Mouse (Mus musculus): ENCODE measurements around the gene Fbxw11. TPM values are rescaled to one million over a fixed set of nuclear protein-coding genes. Genes with fewer than 3 reads are reported as not detected.

Fbxw11 gene
- polyA plus RNA-seq, 1 experiment from 2014 or later = 61.1 TPM

DNA sequence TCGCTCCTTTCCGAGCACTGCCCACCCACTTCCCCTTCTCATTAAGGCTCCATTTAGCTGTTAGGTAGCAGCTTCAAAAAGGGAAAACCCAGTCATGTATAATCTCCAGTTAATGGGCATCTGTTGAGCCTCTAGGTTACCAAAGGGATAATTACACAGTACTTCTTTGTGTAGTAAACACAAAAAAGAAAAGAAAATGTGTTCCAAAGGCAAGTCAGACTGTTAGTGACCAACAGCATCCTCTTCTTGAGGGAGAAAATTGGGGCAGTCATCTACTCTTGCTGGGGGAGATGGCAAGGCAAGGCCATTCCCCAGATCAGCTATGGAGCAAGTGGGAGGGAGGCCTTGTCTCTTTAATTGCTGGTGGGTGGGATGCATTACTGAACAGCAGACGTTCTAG lies 65.0 kb downstream of the Fbxw11 start:
- Histone ChIP-seq H3K27me3 (ENCODE audit: insufficient read depth, low read length) (no peaks in the 10 kb centered on the region), H3K36me3 (ENCODE audit: insufficient read depth, low read length) (peaks cover 7% of the 10 kb centered on the region; the same call in 1 of the 2 replicates), H3K9ac (ENCODE audit: low read depth, low read length) (no peak overlapping the region), H3K4me2 (ENCODE audit: low read length) (no peak overlapping the region), H3K27ac (no peak overlapping the region), H3K4me1 (replicated peaks; ENCODE audit: insufficient read depth, low read length) (0 out of 2 replicates have a peak, but pooled peaks cover 2% of the 10 kb centered on the region), H3K9me3 (replicated peaks; ENCODE audit: low read length) (no peaks in the 10 kb centered on the region), H3K4me3 (replicated peaks; ENCODE audit: low read depth, low read length) (no peak overlapping the region)
- ATAC-seq (replicated peaks; ENCODE audit: low FRiP score, low read depth) (no peak), DNase-seq (ENCODE audit: low spot score) (no peak)
- TF ChIP-seq CTCF (IDR thresholded peaks at IDR 0.05; ENCODE audit: low read depth) = no peak
- 42% methylated on average over 3 of the region's 3 CpGs for WGBS

DNA sequence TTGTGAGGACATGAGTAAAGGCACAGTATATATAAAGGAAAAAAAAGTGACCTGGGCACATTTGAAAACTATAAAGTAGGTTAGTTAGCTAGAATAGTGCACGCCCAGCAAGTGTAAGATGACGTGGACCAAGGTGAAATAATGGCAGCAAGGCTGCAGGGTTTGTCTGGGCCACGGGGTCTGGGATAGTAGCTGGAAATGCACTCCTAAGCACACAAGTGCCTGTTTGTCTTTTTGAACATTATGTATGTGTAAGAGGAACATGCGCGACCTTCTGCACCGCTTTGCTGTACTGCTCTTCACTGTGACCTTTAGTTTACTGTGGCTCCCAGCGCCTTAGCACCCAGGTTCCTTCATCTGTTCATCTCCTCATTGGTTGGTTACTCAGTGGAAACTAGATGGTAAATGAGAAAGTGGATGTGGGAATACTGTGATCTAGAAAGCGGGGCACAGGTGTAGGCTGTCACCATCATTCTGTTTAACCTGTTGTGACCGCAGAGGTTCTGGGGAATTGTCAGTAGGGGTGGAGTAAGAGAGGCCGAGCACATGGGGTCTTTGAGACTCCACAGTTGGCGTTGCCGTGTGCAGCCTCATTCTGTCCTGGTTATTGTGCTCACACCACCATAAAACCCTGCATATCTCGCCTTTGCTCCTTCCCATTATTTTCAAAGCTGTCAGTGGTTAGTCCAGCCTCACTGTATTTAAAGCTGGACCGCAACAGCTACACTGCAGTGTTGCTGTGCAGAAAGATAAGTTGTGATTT lies 66.4 kb downstream of the Fbxw11 start:
- no peak for DNase-seq (ENCODE audit: low spot score)
- ATAC-seq (replicated peaks; ENCODE audit: low FRiP score, low read depth) = no peak
- 75% methylated on average over 14 of the region's 14 CpGs for WGBS

DNA sequence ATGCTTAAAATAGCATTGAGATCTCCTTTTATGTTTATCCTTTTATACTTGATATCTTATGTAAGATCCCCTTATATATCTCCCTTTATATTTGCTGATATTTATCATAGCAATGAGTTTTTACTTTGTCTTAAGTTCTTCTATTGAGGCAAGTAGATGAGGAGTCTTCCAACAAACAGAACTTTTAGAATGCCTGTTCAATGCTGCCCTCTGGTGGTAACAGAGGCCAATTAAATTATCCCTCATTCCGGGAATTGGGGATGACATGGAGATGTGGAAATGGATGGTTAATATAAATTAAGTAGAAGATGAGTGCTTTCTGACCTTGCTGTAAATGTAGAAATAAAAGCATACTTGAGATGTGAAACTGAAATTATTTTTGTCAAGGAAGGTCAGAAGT lies 67.0 kb downstream of the Fbxw11 start:
- WGBS = 10% methylated on average over 1 of the region's 1 CpGs
- no peak for ATAC-seq (replicated peaks; ENCODE audit: low FRiP score, low read depth)
- TF ChIP-seq CTCF (IDR thresholded peaks at IDR 0.05; ENCODE audit: low read depth) = peak; percentile 92
- H3K4me1 ChIP-seq (replicated peaks; ENCODE audit: insufficient read depth, low read length) = 0 out of 2 replicates have a peak, but pooled peaks cover 2% of the 10 kb centered on the region
- H3K9me3 ChIP-seq (replicated peaks; ENCODE audit: low read length) = no peaks in the 10 kb centered on the region
- peak; percentile 83 for DNase-seq (ENCODE audit: low spot score)
- no peak overlapping the region for H3K4me2 ChIP-seq (ENCODE audit: low read length)
- H3K9ac ChIP-seq (ENCODE audit: low read depth, low read length) = no peak overlapping the region
- H3K27me3 ChIP-seq (ENCODE audit: insufficient read depth, low read length) = no peaks in the 10 kb centered on the region
- H3K4me3 ChIP-seq (replicated peaks; ENCODE audit: low read depth, low read length) = no peak overlapping the region
- no peak overlapping the region for H3K27ac ChIP-seq
- peaks cover 17% of the 10 kb centered on the region; the same call in 1 of the 2 replicates for H3K36me3 ChIP-seq (ENCODE audit: insufficient read depth, low read length)

More for the DNA sequence above, 66.4 kb downstream of the Fbxw11 start:
- H3K27ac ChIP-seq = no peak overlapping the region
- H3K4me3 ChIP-seq (replicated peaks; ENCODE audit: low read depth, low read length) = no peak overlapping the region
- no peaks in the 10 kb centered on the region for H3K27me3 ChIP-seq (ENCODE audit: insufficient read depth, low read length)
- no peak for TF ChIP-seq CTCF (IDR thresholded peaks at IDR 0.05; ENCODE audit: low read depth)
- H3K9me3 ChIP-seq (replicated peaks; ENCODE audit: low read length) = no peaks in the 10 kb centered on the region
- H3K9ac ChIP-seq (ENCODE audit: low read depth, low read length) = no peak overlapping the region
- H3K4me1 ChIP-seq (replicated peaks; ENCODE audit: insufficient read depth, low read length) = 0 out of 2 replicates have a peak, but pooled peaks cover 2% of the 10 kb centered on the region
- no peak overlapping the region for H3K4me2 ChIP-seq (ENCODE audit: low read length)
- H3K36me3 ChIP-seq (ENCODE audit: insufficient read depth, low read length) = peaks cover 15% of the 10 kb centered on the region; the same call in 1 of the 2 replicates

DNA sequence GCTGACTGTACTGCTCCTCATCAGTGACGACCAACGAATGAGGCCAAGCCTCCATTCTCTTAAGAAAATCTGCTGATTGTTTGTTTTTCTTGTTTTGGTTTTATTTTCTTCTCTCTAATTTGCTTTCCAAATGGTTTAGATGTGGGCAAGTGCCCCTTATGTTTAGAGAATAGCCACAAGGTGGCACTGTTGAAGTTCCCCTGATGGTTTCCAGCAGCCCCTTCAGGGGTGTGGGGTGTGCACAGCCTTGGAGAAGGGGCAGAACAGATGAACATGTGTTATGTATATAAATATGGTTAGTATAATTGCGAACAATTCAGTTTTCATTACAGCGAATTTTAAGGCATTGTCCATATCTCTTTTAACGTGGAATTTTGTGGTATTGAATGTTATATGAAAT lies 71.7 kb downstream of the Fbxw11 start:
- Histone ChIP-seq H3K9me3 (replicated peaks; ENCODE audit: low read length) (no peaks in the 10 kb centered on the region), H3K4me2 (ENCODE audit: low read length) (no peak overlapping the region), H3K4me3 (replicated peaks; ENCODE audit: low read depth, low read length) (no peak overlapping the region), H3K9ac (ENCODE audit: low read depth, low read length) (no peak overlapping the region), H3K36me3 (ENCODE audit: insufficient read depth, low read length) (peaks cover 17% of the 10 kb centered on the region; the same call in 1 of the 2 replicates), H3K4me1 (replicated peaks; ENCODE audit: insufficient read depth, low read length) (no peaks in the 10 kb centered on the region), H3K27me3 (ENCODE audit: insufficient read depth, low read length) (no peaks in the 10 kb centered on the region), H3K27ac (no peak overlapping the region)
- peak; percentile 78 for TF ChIP-seq CTCF (IDR thresholded peaks at IDR 0.05; ENCODE audit: low read depth)
- ATAC-seq (replicated peaks; ENCODE audit: low FRiP score, low read depth) (no peak), DNase-seq (ENCODE audit: low spot score) (peak; percentile 57)
- 70% methylated on average over 5 of the region's 5 CpGs for WGBS

DNA sequence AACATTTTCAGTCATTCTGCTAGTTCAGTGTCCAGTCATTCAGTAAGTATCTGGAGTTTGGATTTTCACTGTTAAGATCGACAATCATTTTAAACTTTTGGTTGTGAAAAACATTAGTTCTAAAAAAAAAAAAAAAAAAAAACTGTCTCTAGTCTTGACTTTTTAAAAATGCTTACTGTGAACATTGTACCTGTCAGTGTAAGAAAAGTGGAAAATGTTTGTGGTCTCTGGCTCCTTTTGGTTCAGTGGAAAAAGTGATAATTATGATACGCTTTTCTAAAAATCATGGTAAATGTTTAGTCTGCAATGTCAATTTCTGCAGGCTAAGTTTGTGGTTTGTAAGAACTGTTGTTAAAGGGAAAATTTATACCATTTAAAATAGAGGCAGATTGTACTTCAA lies 72.4 kb downstream of the Fbxw11 start:
- H3K9me3 ChIP-seq (replicated peaks; ENCODE audit: low read length) = no peaks in the 10 kb centered on the region
- no peak for DNase-seq (ENCODE audit: low spot score)
- peaks cover 17% of the 10 kb centered on the region; the same call in 1 of the 2 replicates for H3K36me3 ChIP-seq (ENCODE audit: insufficient read depth, low read length)
- no peaks in the 10 kb centered on the region for H3K4me1 ChIP-seq (replicated peaks; ENCODE audit: insufficient read depth, low read length)
- 97% methylated on average over 2 of the region's 2 CpGs for WGBS
- H3K4me2 ChIP-seq (ENCODE audit: low read length) = no peak overlapping the region
- H3K4me3 ChIP-seq (replicated peaks; ENCODE audit: low read depth, low read length) = no peak overlapping the region
- no peak overlapping the region for H3K9ac ChIP-seq (ENCODE audit: low read depth, low read length)
- H3K27me3 ChIP-seq (ENCODE audit: insufficient read depth, low read length) = no peaks in the 10 kb centered on the region
- ATAC-seq (replicated peaks; ENCODE audit: low FRiP score, low read depth) = no peak
- H3K27ac ChIP-seq = no peak overlapping the region
- no peak for TF ChIP-seq CTCF (IDR thresholded peaks at IDR 0.05; ENCODE audit: low read depth)

DNA sequence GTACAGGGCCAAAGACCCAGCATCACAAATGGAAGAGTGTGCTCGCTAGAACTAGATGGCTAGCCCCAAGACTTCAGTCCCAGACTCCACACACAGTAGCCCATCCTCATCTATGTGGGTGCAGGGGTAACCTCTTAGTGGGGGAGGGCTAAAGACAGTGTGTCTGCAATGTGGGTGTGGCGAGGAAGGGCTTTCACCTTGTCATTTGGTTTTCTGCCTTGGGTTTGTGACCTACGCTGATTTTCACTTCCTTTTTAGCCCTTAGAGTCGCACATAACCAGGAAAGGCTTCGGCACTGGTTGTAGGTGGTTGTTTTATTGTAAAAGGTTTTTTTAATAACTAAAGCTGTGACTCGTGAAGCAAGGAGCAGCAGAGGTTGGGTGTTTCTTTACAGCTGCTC lies 73.0 kb downstream of the Fbxw11 start:
- ATAC-seq (replicated peaks; ENCODE audit: low FRiP score, low read depth) (no peak), DNase-seq (ENCODE audit: low spot score) (no peak)
- Histone ChIP-seq H3K4me2 (ENCODE audit: low read length) (no peak overlapping the region), H3K36me3 (ENCODE audit: insufficient read depth, low read length) (peaks cover 17% of the 10 kb centered on the region; the same call in 1 of the 2 replicates), H3K4me1 (replicated peaks; ENCODE audit: insufficient read depth, low read length) (no peaks in the 10 kb centered on the region), H3K9ac (ENCODE audit: low read depth, low read length) (no peak overlapping the region), H3K4me3 (replicated peaks; ENCODE audit: low read depth, low read length) (no peak overlapping the region), H3K27me3 (ENCODE audit: insufficient read depth, low read length) (no peaks in the 10 kb centered on the region), H3K27ac (no peak overlapping the region), H3K9me3 (replicated peaks; ENCODE audit: low read length) (no peaks in the 10 kb centered on the region)
- no peak for TF ChIP-seq CTCF (IDR thresholded peaks at IDR 0.05; ENCODE audit: low read depth)
- WGBS = 72% methylated on average over 6 of the region's 6 CpGs

Measured in kidney, postnatal 0 days (tissue).